Mouse (Mus musculus): ENCODE data around the gene Rab31.
A peak's percentile ranks its signal among the peaks of the same experiment; 100 is the strongest.
"Not testable (repeated sequence)": the region's sequence is repeated elsewhere in the genome, so short reads cannot be mapped to it uniquely, and the experiment has no call there.

Gene Rab31

GRCm38 (mm10) chr17:65657958-65658357 lies 114.6 kb downstream of the Rab31 start:
- no peak for DNase-seq

DNA sequence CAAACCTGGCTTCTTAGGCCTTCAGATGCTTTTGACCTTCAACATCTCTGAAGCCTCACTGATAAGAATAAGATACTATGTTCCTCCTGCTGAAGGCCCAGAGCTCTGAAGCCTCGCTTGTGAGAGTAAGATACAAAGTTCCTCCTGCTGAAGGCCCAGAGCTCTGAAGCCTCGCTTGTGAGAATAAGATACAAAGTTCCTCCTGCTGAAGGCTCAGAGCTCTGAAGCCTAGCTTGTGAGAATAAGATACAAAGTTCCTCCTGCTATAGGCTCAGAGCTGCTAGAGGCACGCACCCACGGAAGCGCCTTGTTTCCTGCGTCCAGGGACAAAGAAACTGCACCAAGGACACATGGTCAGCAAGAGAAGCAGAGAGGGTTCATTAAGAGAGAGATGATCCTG lies 115.8 kb downstream of the Rab31 start:
- no peak for DNase-seq

DNA sequence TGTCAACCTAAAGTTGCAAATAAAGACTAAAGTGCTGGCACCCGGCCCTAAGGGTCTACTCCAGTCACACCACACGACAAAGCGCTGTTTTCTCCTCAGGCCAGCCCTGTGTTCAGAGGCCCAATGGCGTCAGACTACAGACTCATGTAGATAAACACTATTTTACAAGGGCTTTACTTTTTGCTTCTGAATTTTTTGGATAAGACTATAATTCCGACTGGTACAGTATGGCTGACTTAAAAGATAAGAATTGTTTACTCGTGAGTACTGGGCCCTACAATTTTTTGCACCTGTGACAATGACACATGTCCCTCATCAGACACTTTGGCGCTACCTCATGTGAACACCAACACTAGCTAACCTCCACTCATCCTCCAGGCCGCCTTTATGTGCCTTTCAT lies 116.5 kb downstream of the Rab31 start:
- DNase-seq, result no peak

- DNase-seq, result no peak
These were observed 116.9 kb downstream of the Rab31 start for GRCm38 (mm10) chr17:65655608-65656007.

DNA sequence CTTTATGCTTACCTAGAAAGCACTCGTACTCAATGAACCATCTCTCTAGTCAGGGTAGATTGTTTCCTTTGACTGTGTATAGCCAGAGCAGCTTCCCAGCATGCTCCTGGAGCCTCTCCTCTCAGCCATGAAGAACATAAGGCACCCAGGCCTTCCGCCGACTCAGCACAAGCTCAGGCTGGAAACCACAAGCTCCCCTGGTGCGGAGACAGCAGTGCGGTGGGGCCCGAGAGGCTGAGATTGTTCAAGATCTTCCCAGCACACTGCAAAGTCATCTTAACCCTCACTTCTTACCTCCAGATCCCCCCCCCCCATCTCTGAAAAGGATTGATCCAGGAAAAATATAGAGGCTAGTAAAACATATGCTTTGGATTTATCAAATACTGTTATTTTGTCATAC lies 122.0 kb downstream of the Rab31 start:
- no peak for DNase-seq

DNA sequence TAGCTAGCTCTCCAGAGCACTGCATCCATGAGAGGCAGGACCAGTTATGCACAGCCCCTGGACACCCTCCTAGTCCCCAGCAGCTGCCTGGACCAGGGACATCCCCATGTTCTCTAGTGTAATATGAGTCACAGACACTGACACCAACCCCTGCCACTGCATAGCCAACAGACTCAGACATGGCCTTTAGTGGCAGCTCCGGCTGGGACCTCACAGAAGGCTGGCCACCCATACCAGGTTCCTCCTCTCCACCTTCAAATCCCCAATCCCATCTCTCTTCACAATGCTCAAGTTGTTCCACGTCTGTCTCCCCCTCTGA lies 123.4 kb downstream of the Rab31 start:
- no peak for DNase-seq

GRCm38 (mm10) chr17:65648371-65649174 lies 124.0 kb downstream of the Rab31 start:
- no peak for DNase-seq

DNA sequence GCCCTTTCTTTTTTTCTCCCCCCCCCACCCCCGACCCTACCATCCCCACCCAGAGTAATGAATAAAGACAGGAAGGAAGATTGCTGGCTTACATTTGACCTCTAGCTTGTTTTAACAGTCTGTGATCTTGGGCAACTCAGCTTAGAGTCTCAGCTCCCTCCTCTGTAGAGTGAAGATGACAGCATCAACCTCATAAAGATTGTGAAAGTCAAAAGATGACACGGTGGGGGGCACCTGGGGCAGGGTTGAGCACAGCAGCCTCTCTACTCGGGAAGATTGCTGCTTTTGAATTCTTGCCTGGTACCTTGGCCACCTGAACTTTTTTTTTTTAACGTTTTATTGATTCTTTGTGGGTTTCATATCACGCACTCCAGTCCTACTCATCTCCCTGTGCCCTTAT lies 124.6 kb downstream of the Rab31 start:
- DNase-seq, result no peak

DNA sequence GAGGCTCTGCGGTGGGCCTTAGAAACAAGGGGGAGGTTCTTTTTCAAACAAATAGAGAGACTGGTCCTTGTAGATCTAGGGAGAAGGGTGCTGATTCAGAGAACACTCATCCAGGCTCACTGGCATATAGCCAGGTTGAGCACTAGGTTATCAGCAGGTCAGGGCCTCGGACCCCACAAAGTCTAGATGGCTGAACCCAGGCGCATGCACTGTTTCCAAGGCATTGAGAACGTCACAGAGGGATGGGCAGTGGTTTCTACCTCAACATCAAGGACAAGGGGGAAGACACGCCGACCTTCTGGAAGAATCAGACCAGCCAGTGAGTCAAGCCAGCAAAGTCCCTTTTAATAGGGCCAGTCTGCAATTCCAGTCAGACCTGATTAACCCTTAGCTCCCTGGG lies 125.3 kb downstream of the Rab31 start:
- no peak for DNase-seq

GRCm38 (mm10) chr17:65643579-65643978 lies 129.0 kb downstream of the Rab31 start:
- DNase-seq, result no peak

- peak; percentile 62 for DNase-seq
These were observed 129.5 kb downstream of the Rab31 start for GRCm38 (mm10) chr17:65643051-65643521.

DNA sequence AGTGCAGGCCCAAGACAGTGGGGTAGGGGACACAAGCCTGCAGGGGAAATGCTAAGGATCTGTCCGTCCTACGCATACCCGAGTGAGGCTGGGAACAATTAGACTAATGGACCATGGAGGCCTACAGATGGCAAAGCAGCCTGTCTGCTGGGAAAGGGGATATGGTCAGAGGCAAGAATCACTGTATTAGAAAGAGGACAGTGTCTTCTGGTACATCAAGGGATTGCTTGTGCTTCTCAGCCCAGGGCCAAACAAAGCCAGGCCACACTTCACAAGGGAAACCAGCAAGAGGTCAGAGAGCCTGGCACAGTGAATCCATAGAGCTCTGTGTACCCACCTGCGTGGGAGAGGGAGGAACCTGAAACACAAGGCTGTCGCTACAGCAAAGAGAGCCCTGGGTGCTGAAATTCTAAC lies 130.0 kb downstream of the Rab31 start:
- peak; percentile 23 for DNase-seq

- DNase-seq, result no peak
These were observed 130.8 kb downstream of the Rab31 start, which contains the start of gene Txndc2 for GRCm38 (mm10) chr17:65641734-65642218. TSS of gene Txndc2 (minus strand) at chr17:65642168.

DNA sequence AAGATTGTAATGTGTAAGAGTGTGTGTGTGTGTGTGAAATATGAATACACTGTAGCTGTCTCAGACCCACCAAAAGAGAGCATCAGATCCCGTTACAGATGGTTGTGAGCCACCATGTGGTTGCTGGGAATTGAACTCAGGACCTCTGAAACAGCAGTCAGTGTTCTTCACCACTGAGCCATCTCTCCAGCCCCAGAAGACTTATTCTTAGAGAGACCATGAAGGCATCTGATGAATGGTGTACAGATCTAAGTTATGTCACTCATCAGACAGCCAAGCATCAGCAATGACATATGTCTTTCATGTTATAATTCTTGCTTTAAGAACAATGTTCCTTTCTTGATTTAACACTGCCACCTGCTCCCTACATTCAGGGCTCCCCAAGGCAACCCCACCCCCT lies 133.4 kb downstream of the Rab31 start:
- no peak for DNase-seq

DNA sequence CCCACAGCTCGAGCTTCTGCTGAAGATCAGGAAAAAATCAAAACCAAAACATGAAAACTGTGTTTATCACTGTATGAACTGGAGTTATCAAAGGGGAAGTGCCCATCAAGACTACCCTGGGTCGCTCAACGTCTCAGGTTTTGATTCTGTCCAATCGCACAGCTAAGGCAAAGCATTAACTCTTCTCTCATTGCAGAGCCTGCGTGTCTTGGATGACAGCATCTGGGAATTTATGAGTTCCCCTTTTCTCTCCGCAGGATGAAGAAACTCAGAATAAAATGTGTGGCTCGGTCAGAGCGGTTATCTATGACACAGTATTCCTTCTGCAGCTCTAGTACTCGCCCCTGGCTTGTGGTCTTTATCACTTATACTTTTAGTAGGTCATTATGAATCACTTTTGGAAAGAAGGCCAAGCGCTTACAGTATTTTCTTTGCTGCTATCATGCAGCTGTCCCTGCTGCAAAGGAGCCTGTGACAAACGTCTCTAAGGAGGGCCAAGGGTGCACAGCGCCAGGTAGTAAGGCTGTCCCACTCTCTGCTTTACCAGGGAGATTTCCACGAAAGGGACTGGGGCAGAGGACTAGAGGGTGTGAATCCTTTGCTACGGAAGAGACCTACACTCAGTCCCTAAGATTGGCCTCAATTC lies 136.7 kb downstream of the Rab31 start:
- no peak for DNase-seq

DNA sequence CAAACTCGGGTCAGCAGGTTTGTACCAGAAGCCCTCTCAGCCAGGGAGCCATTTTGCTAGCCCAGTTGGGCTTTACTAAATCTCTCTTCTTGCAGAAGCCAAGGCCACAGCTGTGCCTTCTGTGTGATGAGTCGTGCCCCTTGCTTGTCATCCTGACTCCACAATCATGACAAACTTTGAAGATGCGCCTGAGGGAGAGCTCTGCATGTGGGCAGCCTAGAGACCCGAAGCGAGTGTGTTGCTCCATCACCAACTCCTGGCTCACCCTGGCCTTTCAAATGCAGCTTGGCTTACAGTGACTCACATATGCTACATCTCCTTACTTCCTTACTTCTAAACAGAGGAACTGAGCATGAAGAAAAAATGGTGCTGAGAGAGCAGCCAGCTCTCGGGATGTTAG lies 142.6 kb downstream of the Rab31 start:
- DNase-seq, result no peak

DNA sequence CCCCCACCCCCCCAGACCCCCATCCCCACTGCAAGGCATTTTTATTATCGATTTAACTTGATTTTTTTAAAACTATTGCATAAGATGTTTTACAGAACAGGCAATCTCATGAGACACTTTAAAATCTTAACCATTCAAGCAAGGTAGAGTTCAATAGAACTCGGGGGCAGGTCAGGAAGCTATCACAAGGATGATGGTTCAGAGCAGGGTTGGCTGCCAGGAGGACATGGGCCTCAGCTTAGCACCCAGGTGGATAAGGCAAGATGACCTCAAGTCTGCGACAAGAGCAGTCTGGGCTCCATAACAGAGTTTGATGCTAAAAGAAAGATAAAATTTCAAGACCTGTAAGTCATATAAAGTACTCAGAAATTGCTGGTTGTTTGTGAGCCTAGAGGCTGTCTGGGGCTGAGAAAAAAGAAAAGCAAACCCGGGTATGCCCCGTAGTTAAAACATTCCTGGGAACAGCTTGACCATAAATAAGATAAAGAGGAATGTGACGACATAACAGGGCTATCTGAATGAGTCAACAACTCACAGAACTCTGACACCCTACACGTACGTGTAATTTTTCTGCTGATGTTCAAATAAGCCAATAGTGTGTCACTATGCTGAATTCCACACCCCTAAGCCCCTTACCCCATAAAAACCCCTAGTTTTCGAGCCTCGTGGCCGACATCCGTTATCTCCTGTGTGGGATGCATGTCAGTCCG lies 143.6 kb downstream of the Rab31 start:
- DNase-seq, result not testable (repeated sequence)

GRCm38 (mm10) chr17:65626301-65626700 lies 146.3 kb downstream of the Rab31 start:
- no peak for DNase-seq

DNA sequence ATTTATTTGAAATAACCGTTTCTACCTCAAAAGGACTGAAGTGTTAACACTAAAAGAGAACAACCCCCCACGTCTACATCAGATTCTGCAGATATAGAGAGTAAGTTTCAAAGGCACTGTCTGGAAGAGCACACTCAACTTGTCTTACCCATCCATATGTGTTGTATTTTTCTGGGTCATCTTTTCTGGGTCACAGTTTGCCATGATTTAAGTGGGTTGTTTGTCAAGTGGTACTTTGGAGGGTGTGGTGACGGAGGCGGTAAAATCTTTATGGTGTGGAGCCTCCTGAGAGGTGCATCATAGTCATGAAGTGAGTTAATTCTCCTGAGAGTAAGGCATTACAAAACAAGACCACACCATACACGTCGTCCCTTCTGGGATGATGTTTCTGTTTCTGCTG lies 147.0 kb downstream of the Rab31 start:
- DNase-seq, result no peak

GRCm38 (mm10) chr17:65623130-65623529 lies 149.4 kb downstream of the Rab31 start:
- no peak for DNase-seq

DNA sequence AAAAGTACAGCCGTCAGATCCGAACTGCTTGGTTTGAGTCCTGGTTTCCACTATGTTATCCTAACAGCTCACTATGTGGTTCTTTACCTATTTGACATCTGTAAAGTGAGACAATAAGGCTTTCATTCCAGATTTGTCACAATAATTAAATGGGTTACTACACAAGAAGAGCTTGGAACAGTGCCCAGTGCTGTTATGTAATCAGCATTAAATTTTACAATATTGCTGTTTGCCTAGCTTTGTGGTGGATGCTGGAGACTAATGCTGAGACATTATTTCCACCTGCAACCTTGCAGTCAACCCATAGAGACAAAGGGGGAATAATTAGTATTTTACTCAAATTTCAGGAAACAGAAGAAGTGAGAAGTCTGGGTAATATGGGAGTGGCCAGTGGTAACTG lies 154.1 kb downstream of the Rab31 start:
- DNase-seq, result no peak

GRCm38 (mm10) chr17:65615678-65616077 lies 156.9 kb downstream of the Rab31 start:
- no peak for DNase-seq

- no peak for DNase-seq
These were observed 158.1 kb downstream of the Rab31 start for GRCm38 (mm10) chr17:65614431-65614830.
